Mouse (Mus musculus) cerebellum, postnatal 25 days (tissue): ENCODE data around the gene Phlda2.

Experiments
- DNase-seq, 2 experiments: peaks; one replicate each; pipeline ENCODE4 v3.0.0; 2021; ENCODE audit warnings: mixed read lengths in 2 of 2

Gene Phlda2

DNA sequence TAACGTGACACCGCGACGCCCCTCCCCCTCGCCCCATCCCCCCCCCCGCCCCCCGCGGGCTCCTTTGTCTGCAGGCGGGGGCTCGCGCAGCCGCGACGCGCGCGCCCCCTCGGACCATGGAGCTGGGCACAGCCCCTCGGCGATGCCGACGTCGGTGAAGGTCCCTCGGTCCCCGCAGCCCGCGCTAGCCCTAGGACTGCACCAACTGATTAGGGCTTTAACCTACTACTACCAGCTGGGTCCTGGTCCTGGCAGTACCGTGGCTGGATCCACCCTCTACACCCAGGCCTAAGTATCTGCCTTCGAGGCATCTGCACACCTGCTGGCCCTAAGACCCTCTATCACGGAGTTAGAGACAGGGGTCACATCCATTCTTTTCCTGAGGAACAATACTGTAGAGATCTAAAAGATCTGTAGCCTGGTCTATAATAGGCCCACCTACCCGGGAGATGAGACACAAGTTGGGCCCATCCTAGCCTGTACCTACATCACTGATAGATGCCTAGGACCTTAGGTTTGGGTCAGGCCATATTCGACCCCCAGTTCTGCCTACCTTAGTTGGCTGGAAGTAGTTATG lies 41.6 kb downstream of the Phlda2 start:
- no peak for DNase-seq

DNA sequence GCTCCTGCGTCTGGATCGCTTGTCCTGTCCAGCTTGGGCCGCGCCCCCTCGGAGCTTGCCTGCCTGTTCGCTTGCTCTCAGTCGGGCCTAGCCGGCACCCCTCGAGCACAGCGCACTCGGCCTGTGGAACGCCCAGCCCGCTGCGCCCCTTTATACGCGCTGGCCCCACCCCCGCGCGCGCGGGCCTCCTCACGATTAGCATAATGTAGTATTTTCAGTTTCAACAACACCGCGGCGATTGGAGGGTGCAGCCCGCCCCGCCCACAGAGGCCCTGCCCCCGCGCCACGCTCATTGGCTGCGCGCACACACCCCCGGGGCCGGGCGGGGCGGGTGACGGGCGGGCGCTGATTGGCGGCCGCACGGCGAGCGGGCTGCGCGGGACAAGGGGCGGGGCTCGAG lies 42.1 kb downstream of the Phlda2 start, which contains the start of gene Cdkn1c:
Gene Cdkn1c (minus strand): TSS at position 177 of the 400 bp plus-strand sequence.
- DNase-seq = peak; percentile 42 to 74

DNA sequence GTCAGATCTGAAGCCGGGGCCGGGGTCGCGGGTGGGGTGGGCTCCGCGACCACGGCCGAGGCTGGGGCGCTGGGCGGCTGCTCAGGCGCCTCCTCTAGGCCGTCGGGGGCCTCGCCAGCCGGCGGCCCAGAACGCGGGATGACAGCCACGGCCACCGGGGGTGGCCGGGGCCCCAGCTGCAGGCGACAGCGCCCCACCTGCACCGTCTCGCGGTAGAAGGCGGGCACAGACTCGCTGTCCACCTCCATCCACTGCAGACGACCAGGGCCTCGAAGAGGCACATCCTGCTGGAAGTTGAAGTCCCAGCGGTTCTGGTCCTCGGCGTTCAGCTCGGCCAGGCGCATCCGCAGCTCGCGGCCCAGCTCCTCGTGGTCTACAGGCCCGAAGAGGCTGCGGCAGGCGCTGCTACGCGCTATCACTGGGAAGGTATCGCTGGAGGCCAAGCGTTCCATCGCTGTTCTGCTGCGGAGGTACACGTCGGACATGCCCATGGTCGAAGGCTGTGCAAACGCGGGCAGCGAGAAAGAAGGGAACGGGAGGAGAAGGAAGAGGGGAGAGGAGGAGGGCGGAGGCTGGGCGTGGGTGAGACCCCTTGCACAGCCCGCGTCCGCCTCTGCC lies 42.6 kb downstream of the Phlda2 start:
- no peak for DNase-seq

- DNase-seq = peak in 1 of 2 experiments; percentile 21
These were observed 43.4 kb downstream of the Phlda2 start for GRCm38 (mm10) chr7:143459332-143460211.

- no peak for DNase-seq
These were observed 44.0 kb downstream of the Phlda2 start for GRCm38 (mm10) chr7:143458963-143459331.
